Mouse (Mus musculus): ENCODE data around the gene Eef1akmt1.

The Eef1akmt1 gene

GRCm38 (mm10) chr14:57571155-57572133 lies at the start of gene Eef1akmt1:
TSS of gene Eef1akmt1 (minus strand) at chr14:57571612.
- DNase-seq: peak; percentile 96

DNA sequence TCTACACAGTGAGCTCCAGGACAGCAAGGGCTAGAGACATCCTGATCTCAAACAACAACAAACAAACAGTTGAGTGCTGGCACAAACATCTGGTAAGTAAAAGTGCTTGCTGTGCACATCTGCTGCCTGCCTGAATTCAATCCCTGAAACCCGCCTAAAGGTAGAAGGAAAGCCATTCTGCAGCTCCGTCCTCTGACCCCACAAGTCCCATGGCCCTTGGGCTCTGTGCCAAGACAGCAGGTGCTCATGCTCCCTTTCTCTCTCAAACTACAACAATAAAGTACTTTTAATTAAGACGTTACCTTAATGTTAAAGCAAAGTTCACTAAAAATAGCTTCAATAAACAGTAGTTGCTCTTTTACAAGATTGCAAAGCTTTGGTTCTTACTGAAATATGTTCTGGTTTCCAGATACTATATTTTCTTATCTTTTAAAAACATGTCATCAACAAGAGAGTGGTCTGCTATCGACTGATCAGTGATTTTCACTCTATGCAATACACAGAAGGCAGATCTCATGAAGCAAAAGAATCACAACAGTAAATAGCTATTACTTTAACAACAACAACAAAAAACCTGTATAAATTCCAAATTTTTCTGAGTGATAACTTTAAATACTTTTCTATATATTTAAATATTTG lies 49.3 kb upstream of the Eef1akmt1 start:
- peak; percentile 25 for DNase-seq

DNA sequence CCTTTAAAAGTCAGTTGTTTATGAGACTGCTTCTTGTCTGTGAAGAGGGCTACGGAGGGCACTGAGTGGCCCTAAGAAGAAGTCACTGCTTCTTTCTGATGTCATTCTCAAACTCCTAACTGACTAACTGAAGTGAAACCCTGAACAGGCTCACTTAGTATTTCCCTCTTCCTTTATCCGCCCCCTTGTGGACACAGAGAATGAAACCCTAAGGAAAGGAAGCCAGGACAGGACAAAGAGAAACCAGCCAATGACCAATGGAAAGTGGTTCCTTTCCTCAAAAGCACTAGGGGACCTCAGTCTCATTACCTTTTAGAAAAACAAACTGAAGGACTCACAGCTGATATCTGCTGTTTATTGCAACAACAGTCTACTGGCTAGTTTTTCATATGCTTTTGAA lies 48.1 kb upstream of the Eef1akmt1 start:
- DNase-seq: peak; percentile 55

- no peak for DNase-seq
These were observed 46.3 kb upstream of the Eef1akmt1 start for GRCm38 (mm10) chr14:57617675-57618074.

DNA sequence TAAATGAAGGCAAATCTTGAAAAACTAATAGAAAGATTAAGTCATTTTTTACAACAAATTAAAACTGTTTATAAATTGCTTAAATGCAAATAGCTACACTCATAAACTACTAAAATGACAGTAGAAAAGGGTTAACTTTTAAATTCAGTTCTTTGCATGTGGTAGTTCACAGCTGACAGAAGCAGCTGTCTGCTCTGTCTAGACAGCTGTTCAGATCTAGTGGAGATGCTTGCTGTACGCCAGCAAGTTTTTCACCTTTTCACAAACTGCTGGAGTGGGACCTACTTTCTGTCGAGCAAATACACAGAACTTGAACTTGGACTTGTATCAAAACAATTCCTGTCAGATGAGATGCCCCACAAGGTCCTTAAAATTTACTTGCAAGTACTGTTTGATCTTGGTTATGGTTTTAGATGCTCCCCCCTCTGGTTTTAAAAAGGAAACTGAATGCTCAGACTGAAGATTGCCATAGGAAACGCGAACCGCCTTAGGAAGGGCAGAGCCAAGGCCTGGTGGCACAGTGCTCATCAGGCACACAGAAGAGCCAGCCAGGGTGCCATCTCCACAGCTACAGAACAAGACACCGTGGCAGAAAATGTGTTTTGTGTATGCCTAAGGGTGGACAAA lies 45.0 kb upstream of the Eef1akmt1 start:
- DNase-seq: no peak

GRCm38 (mm10) chr14:57615828-57616227 lies 44.4 kb upstream of the Eef1akmt1 start:
- no peak for DNase-seq

GRCm38 (mm10) chr14:57611034-57611433 lies 39.6 kb upstream of the Eef1akmt1 start:
- DNase-seq: no peak

DNA sequence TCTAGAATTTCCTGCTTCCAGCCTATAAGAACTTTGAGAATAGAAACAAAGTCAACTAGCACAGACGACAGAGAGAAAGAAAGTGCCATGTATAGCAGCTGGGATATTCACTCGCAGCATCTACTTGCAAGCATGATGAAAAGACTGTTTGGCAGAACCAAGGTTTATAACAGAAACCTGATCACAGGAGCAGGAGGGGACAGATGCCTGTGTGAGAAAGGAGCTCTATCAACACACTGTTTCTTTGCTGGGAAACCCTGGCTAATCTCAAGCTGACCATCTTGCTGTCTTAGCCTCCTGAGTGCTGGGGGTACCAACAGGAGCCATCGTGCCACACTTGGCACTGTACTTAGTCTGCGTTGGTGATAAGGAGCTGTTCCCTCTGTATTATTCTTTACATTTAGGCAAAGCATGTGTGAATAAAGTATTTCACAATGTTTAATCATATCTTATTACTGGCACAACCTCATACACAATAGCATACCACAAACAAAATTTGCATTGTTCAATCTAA lies 38.5 kb upstream of the Eef1akmt1 start:
- DNase-seq: no peak

DNA sequence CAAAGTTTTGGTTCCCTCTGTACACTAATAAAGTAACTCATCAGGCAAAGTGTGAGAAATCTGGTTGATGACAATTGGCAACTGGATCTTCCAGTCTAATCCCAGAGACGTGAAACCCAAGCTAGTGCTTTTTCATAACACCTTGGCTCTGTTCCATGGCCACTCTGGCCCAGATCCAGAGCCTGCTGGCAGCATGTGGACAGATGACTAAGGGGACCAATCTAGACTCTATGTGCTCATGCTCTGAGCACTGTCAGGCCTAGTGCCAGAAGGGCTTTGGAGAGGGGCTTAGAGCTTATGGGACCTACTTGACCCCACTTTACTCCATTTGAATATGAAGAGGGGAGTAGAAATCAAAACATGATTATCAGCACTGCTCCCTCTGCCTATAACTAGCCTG lies 36.1 kb upstream of the Eef1akmt1 start:
- DNase-seq: peak; percentile 89

- DNase-seq: no peak
These were observed 35.4 kb upstream of the Eef1akmt1 start for GRCm38 (mm10) chr14:57606663-57607365.

DNA sequence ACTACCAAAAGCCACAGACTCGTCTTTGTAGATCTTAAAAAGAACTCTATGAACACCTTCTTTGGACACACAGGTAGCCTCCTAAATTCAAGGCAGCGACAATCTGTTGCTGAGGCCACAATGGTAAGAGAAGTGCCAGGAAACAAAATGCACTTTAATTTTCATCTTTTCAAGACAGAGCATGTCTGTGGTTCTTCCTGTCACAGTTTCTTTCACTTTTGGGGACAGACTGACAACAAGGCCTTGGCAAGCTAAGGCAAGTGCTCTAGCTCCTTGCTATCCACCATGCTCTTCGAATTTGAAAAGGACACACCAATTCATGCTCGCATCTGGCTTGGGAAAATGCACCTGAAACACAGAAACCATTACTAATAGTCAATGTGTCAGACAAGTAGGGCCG lies 21.9 kb upstream of the Eef1akmt1 start:
- no peak for DNase-seq

- no peak for DNase-seq
These were observed 20.4 kb upstream of the Eef1akmt1 start for GRCm38 (mm10) chr14:57591830-57592229.

- no peak for DNase-seq
These were observed 5.1 kb upstream of the Eef1akmt1 start for GRCm38 (mm10) chr14:57576364-57577060.

DNA sequence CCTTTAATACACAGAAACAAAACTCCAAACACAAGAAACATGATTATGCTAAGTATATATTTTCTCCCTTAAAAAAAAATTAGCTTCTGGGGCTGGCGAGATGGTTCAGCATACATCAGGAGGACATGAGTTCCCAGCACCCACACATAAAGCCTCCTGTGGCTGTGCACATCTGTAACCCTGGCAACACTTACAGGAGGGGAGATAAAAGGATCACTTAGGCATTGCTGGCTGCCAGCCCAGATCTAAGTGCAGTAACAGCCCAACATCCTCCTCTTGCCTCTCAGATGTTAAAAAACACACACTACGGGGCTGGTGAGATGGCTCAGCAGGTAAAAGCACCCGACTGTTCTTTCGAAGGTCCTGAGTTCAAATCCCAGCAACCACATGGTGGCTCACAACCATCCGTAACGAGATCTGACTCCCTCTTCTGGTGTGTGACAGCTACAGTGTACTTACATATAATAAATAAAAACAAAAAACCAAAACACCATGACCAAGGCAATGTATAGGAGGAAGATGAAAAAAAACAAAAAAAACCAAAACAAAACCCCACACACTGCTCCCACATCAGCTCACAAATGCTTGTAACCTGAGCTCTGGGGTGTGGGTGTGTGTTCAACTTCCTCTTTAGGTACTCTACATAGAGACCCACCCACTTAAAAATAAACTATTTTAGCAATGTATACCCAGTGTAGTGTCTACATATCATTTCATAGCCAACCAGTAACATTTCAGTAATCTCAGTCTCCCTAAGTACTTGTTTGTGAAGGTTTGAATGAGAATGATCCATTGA lies 3.6 kb upstream of the Eef1akmt1 start:
- DNase-seq: no peak

- no peak for DNase-seq
These were observed 5.8 kb downstream of the Eef1akmt1 start for GRCm38 (mm10) chr14:57565626-57566025.

GRCm38 (mm10) chr14:57556922-57557321 lies 14.5 kb downstream of the Eef1akmt1 start:
- no peak for DNase-seq

DNA sequence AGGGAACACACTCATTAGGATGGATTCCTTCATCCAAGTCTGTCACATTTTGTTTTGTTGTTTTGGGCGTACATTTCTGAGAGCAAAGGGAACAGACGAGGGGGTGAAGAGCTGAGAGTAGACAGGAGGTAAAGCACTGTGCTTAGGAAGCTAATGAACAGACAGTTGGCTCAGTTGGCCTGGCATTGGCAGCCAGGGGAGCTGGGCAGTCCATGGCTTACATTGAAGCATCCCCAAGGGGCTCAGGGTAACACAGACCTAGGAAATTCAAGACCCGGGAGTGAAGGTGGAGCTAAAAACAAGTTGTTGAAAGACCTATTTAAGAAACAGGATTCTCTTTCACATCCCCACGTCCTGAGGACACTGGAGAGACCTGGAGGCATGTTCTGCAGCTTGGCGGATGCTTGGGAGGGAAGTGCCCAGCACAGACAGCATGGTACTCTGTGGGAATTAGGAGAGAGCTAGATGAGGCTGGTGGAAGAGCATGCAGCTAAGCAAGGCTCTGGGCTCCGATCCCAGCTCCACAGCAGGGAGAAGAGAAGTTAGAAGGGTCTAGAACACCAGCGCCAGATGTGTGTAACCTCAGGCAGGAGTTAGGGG lies 15.8 kb downstream of the Eef1akmt1 start:
- no peak for DNase-seq

DNA sequence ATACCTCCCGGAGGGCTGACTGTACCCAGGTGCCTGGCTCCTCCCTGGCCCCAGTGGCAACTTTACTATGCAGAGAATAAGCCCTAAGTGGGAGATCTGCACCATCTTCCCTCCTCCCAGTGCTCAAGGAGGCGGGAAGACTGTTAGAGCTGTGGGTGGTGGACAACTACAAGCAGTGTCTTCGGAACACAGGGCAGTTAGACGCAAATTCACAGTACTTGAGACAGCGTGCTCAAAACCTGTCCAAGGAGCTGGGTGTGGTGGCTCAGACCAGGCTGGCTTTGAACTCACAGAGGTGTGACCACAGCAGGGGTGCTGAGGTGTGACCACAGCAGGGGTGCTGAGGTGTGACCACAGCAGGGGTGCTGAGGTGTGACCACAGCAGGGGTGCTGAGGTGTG lies 17.0 kb downstream of the Eef1akmt1 start:
- no peak for DNase-seq

DNA sequence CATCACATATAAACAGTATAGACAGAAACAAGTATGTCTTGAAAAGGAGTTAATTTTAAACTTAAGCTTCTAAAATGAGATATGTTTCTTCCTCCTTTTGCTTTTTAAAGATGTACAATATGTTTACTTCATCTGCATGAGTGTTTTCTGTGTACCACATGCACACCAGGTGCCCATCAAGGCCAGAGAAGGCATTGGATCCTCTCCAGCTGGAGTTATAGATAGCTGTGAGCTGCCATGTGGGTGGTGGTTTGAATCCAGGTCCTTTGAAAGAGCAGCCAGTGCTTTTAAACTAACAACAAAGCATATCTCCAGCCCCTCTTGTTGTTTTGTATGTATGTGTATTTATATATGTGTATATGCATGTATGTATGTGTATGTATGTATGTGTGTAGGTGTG lies 18.5 kb downstream of the Eef1akmt1 start:
- no peak for DNase-seq

DNA sequence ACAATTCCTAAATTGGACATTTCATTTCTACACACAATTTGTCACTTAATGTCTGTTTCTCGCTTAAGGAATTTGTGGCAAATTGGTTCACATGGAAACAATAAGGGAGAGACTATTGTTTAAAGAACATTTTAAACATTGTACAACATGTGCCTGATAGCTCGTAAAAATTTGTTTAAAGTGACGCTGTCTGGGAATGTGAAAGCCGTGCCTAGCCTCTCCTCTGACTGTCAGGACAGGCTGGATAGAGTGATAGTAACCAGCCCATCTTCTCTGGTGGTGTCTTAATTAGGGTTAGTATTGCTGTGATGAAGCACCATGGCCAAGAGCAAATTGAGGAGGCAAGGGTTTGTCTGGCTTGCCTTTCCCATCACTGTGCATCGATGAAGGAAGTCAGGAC lies 24.4 kb downstream of the Eef1akmt1 start:
- no peak for DNase-seq

DNA sequence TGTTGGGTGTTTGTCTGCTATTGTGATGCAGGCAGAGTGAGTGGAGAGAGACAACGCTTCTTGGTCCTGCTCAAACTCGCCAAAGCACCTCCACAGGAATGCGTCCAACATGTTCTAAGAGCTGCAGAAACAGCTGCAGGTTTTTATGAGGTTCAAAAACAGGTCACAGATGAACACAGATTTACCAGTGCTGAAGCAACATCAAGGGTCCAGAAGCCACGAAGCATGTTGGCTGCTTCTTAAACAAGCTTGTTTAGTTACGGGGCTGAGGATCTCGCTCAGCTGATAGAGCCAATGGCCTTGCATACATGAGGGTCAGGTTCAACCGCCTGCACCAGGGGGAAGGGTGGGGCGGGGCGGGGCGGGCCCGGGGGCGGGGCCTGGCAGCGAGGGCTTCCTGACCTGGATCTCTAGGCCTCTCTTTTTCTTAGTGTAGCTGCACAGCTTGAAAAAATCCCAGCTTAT lies 24.8 kb downstream of the Eef1akmt1 start:
- no peak for DNase-seq
